Mouse (Mus musculus) E14TG2a.4 (cell line): Measurements from ENCODE around the gene Cdhr2.

Experiments used
- CTCF ChIP-seq: conservative IDR thresholded peaks from 2 replicates; pipeline ENCODE4 v1.5.1; 2014; ENCODE audit warnings: low read length
- POU5F1 ChIP-seq: IDR thresholded peaks from 2 replicates; pipeline ENCODE4 v1.6.1; 2014; ENCODE audit warnings: low read length, borderline replicate concordance

DNA sequence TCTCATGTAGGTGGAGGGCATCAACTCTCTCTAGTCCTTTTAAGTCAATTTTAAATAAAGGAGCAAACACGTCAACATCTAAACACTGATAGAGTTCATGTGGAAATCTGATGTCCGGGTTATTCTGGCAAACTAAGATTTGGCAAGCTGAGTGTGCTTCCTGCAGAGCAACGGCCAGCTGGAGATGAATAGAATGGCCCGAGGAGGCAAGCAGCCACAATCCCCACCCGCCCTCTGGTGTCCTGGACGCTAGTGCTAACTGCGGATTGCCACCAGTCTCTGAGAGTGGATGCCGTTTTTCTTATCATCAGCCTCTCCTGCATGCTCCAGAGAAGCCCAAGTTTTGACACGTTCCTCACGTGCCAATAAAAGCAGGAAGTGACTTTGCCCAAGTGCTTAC lies 45.6 kb downstream of the Cdhr2 start:
- no peak for TF ChIP-seq CTCF
- TF ChIP-seq POU5F1, result no peak
